Mouse (Mus musculus) brain, embryonic 14.5 days (tissue): Measurements from ENCODE around the gene Trio.

Experiments
- CTCF ChIP-seq: fragments of 200-500 bp; IDR thresholded peaks from 2 replicates; pipeline ENCODE4 v1.5.1; 2012; ENCODE audit warnings: inconsistent platforms, mild to moderate bottlenecking, moderate library complexity, borderline replicate concordance; ENCODE audit not compliant: insufficient read depth, insufficient read length; ENCODE audit errors: extremely low read depth
- POLR2A ChIP-seq: fragments of 200-500 bp; IDR thresholded peaks from 2 replicates; pipeline ENCODE4 v1.6.1; 2012; ENCODE audit warnings: mild to moderate bottlenecking, inconsistent platforms, borderline replicate concordance; ENCODE audit not compliant: poor library complexity, insufficient read depth, insufficient read length, severe bottlenecking; ENCODE audit errors: extremely low read depth

- TF ChIP-seq CTCF: no peak
- TF ChIP-seq POLR2A: no peak
Measured at GRCm38 (mm10) chr15:27911196-27911595, 114.5 kb downstream of the Trio start.
